Mouse (Mus musculus): ENCODE measurements around the gene Polr1a.

DNA sequence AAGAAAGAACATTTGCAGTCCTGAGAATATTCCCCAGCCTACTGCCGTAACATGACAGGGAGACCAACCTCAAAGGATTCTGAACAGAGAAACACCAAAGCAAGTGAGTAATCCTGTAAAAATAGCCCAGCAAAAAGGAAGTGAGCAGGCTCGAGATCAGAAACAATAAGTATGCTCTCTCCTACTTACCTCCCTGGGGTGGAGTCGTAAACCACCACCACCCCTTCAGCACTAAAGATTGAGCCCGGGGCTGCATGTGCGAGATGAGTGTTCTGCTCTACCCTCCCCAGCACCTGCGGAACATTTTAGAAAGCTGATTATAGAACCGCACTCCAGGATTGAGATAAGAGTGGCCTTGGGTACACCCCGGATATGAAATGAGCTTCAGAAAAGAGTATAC, 71.3 kb downstream of the Polr1a start:
- TF ChIP-seq POLR2A (IDR thresholded peaks at IDR 0.05; ENCODE audit: insufficient read depth, low read depth, low read length) (no peak), CTCF (IDR thresholded peaks at IDR 0.05; ENCODE audit: insufficient read depth, low read depth, low read length) (no peak)
